ENCODE assay signal across 8 mouse cellular contexts in genomic region chr1:170907456-170908191, GRCm38 (mm10). TPM values are rescaled to one million over a fixed set of nuclear protein-coding genes. Genes with fewer than 3 reads are reported as not detected.
DNase-seq lines count a peak whose midpoint lies in the region; ATAC-seq lines count a peak whose summit lies in the region.

No protein-coding gene starts in this region.

- peak; percentile 23 to 52 for DNase-seq in left cerebral cortex, adult 18-20 months (ENCODE audit: low spot score in 2 of 2)
- no peak for DNase-seq in left cerebral cortex, adult 11 months (ENCODE audit: low spot score)
- peak; percentile 54 for DNase-seq in adrenal gland, postnatal 25 days
- peak; percentile 61 for DNase-seq in neural tube, embryonic 10.5 days (ENCODE audit: extremely low spot score, low spot score)
- peak; percentile 59 for DNase-seq in thymus, postnatal 4 days

- under 1% methylated on average over 71 of the region's 71 CpGs for WGBS in embryonic facial prominence, embryonic 13.5 days
- under 1% methylated on average over 71 of the region's 71 CpGs for WGBS in hindbrain, embryonic 13.5 days
- under 1% methylated on average over 71 of the region's 71 CpGs for WGBS in limb, embryonic 15.5 days

- H3K4me3 ChIP-seq in embryonic facial prominence, embryonic 13.5 days: peak overlapping the region; percentile 55
- H3K4me3 ChIP-seq in hindbrain, embryonic 13.5 days: peak overlapping the region; percentile 55
- peak overlapping the region; percentile 42 for H3K4me3 ChIP-seq in limb, embryonic 15.5 days

- H3K4me2 ChIP-seq in embryonic facial prominence, embryonic 13.5 days: peak overlapping the region; percentile 82
- peak overlapping the region; percentile 85 for H3K4me2 ChIP-seq in hindbrain, embryonic 13.5 days
- peak overlapping the region; percentile 78 for H3K4me2 ChIP-seq in limb, embryonic 15.5 days

- peak overlapping the region; percentile 70 for H3K9ac ChIP-seq in embryonic facial prominence, embryonic 13.5 days
- H3K9ac ChIP-seq in hindbrain, embryonic 13.5 days: peak overlapping the region; percentile 77
- no peak overlapping the region for H3K9ac ChIP-seq in limb, embryonic 15.5 days

- H3K9me3 ChIP-seq in embryonic facial prominence, embryonic 13.5 days: no peaks in the 10 kb centered on the region
- H3K9me3 ChIP-seq in hindbrain, embryonic 13.5 days: no peaks in the 10 kb centered on the region
- no peaks in the 10 kb centered on the region for H3K9me3 ChIP-seq in limb, embryonic 15.5 days

- no peak overlapping the region for H3K27ac ChIP-seq in embryonic facial prominence, embryonic 13.5 days
- no peak overlapping the region for H3K27ac ChIP-seq in hindbrain, embryonic 13.5 days
- no peak overlapping the region for H3K27ac ChIP-seq in limb, embryonic 15.5 days

- H3K36me3 ChIP-seq in embryonic facial prominence, embryonic 13.5 days: no peaks in the 10 kb centered on the region
- no peaks in the 10 kb centered on the region for H3K36me3 ChIP-seq in hindbrain, embryonic 13.5 days
- no peaks in the 10 kb centered on the region for H3K36me3 ChIP-seq in limb, embryonic 15.5 days

- peaks cover 60% of the 10 kb centered on the region for H3K27me3 ChIP-seq in embryonic facial prominence, embryonic 13.5 days
- peaks cover 76% of the 10 kb centered on the region for H3K27me3 ChIP-seq in hindbrain, embryonic 13.5 days
- H3K27me3 ChIP-seq in limb, embryonic 15.5 days: peaks cover 51% of the 10 kb centered on the region

- H3K4me1 ChIP-seq in embryonic facial prominence, embryonic 13.5 days: peaks cover 15% of the 10 kb centered on the region
- peaks cover 17% of the 10 kb centered on the region for H3K4me1 ChIP-seq in hindbrain, embryonic 13.5 days (replicated peaks)
- peaks cover 16% of the 10 kb centered on the region for H3K4me1 ChIP-seq in limb, embryonic 15.5 days

- peak; percentile 60; the same call in 1 of the 2 replicates for ATAC-seq in embryonic facial prominence, embryonic 13.5 days (ENCODE audit: insufficient number of reproducible peaks, insufficient read depth, low FRiP score, low TSS enrichment, low read depth)
- peak; percentile 85 for ATAC-seq in hindbrain, embryonic 13.5 days (ENCODE audit: low FRiP score)
- ATAC-seq in limb, embryonic 15.5 days (ENCODE audit: insufficient number of reproducible peaks, low FRiP score, low TSS enrichment, low read depth): peak; percentile 51

RNA-seq across cellular contexts. Expression of gene Fcrlb, which starts 5.1 kb away (rescaled TPM):
- total RNA-seq in left cerebral cortex, adult 18-20 months (2021): under 1 TPM; 0.45 to 0.77 TPM
- not detected in 2 replicates for total RNA-seq in adrenal gland, postnatal 25 days (2021)
- not detected in 2 replicates for polyA plus RNA-seq in embryonic facial prominence, embryonic 13.5 days (2015; fragmentation: Nextera tagmentation; extraction: Ambion mirVana)
- polyA plus RNA-seq in hindbrain, embryonic 13.5 days (2015; fragmentation: Nextera tagmentation; extraction: Ambion mirVana): 0.35 and 0.43 TPM in 2 replicates
- 0.14 and 0.15 TPM in 2 replicates for polyA plus RNA-seq in limb, embryonic 15.5 days (2015; fragmentation: Nextera tagmentation; extraction: Ambion mirVana)

RNA-seq across cellular contexts. Expression of gene Fcrla, which starts 19.8 kb away (rescaled TPM):
- not detected for total RNA-seq in left cerebral cortex, adult 18-20 months (2021)
- 0.46 TPM in 1 of 2 replicates, not detected in the other for total RNA-seq in adrenal gland, postnatal 25 days (2021)
- not detected in 2 replicates for polyA plus RNA-seq in embryonic facial prominence, embryonic 13.5 days (2015; fragmentation: Nextera tagmentation; extraction: Ambion mirVana)
- not detected in 2 replicates for polyA plus RNA-seq in hindbrain, embryonic 13.5 days (2015; fragmentation: Nextera tagmentation; extraction: Ambion mirVana)
- 0.22 TPM in 1 of 2 replicates, not detected in the other for polyA plus RNA-seq in limb, embryonic 15.5 days (2015; fragmentation: Nextera tagmentation; extraction: Ambion mirVana)

RNA-seq across cellular contexts. Expression of gene Dusp12, which starts 22.3 kb away (rescaled TPM):
- total RNA-seq in left cerebral cortex, adult 18-20 months (2021): 10 to 100 TPM; 15.1 to 16.7 TPM
- 18.9 and 19.4 TPM in 2 replicates for total RNA-seq in adrenal gland, postnatal 25 days (2021)
- 52.3 and 54.4 TPM in 2 replicates for polyA plus RNA-seq in embryonic facial prominence, embryonic 13.5 days (2015; fragmentation: Nextera tagmentation; extraction: Ambion mirVana)
- 40.7 and 46.1 TPM in 2 replicates for polyA plus RNA-seq in hindbrain, embryonic 13.5 days (2015; fragmentation: Nextera tagmentation; extraction: Ambion mirVana)
- polyA plus RNA-seq in limb, embryonic 15.5 days (2015; fragmentation: Nextera tagmentation; extraction: Ambion mirVana): 44.5 and 48.3 TPM in 2 replicates

RNA-seq across cellular contexts. Expression of gene Gm26620, which starts 22.8 kb away (rescaled TPM):
- under 1 TPM; 0.45 to 0.79 TPM for total RNA-seq in left cerebral cortex, adult 18-20 months (2021)
- 0.55 TPM in 1 of 2 replicates, not detected in the other for total RNA-seq in adrenal gland, postnatal 25 days (2021)
- 0.42 and 0.83 TPM in 2 replicates for polyA plus RNA-seq in embryonic facial prominence, embryonic 13.5 days (2015; fragmentation: Nextera tagmentation; extraction: Ambion mirVana)
- polyA plus RNA-seq in hindbrain, embryonic 13.5 days (2015; fragmentation: Nextera tagmentation; extraction: Ambion mirVana): 0.66 and 0.88 TPM in 2 replicates
- polyA plus RNA-seq in limb, embryonic 15.5 days (2015; fragmentation: Nextera tagmentation; extraction: Ambion mirVana): 0.43 and 0.76 TPM in 2 replicates

RNA-seq across cellular contexts. Expression of gene Atf6, which starts 40.1 kb away (rescaled TPM):
- total RNA-seq in left cerebral cortex, adult 18-20 months (2021): 10 to 100 TPM; 47.1 to 50.7 TPM
- 34.5 and 34.8 TPM in 2 replicates for total RNA-seq in adrenal gland, postnatal 25 days (2021)
- 7.3 and 7.8 TPM in 2 replicates for polyA plus RNA-seq in embryonic facial prominence, embryonic 13.5 days (2015; fragmentation: Nextera tagmentation; extraction: Ambion mirVana)
- 7.5 and 8.2 TPM in 2 replicates for polyA plus RNA-seq in hindbrain, embryonic 13.5 days (2015; fragmentation: Nextera tagmentation; extraction: Ambion mirVana)
- 8.3 and 8.6 TPM in 2 replicates for polyA plus RNA-seq in limb, embryonic 15.5 days (2015; fragmentation: Nextera tagmentation; extraction: Ambion mirVana)
